Mouse (Mus musculus) E14TG2a.4 (cell line): ENCODE measurements around the gene Phactr2.

Experiments used
- CTCF ChIP-seq: conservative IDR thresholded peaks from 2 replicates; pipeline ENCODE4 v1.5.1; 2014; ENCODE audit warnings: low read length
- NANOG ChIP-seq: IDR thresholded peaks from 2 replicates; pipeline ENCODE4 v1.6.1; 2014; ENCODE audit warnings: borderline replicate concordance, low read length, mixed read lengths
- POU5F1 ChIP-seq: IDR thresholded peaks from 2 replicates; pipeline ENCODE4 v1.6.1; 2014; ENCODE audit warnings: low read length, borderline replicate concordance

GRCm38 (mm10) chr10:13332985-13333384 is 141.2 kb downstream of the Phactr2 start:
- TF ChIP-seq CTCF = no peak
- no peak for TF ChIP-seq POU5F1
- no peak for TF ChIP-seq NANOG
